Mouse (Mus musculus) small intestine, adult 2 months (tissue): ENCODE measurements at regions not wholly inside any gene's neighbourhood (a gene's known extent, or its start where the extent isn't known, plus 50 kb on each side); places are given as distances from the start of the nearest gene placed in this dataset.

Source experiments
- CTCF ChIP-seq: fragments of 200-500 bp; IDR thresholded peaks from 2 replicates; pipeline ENCODE4 v1.5.1; 2012; ENCODE audit warnings: low read depth, mild to moderate bottlenecking, control low read depth, inconsistent platforms, low read length, moderate library complexity, mixed read lengths; ENCODE audit not compliant: insufficient replicate concordance, insufficient read length; ENCODE audit errors: extremely low read depth
- POLR2A ChIP-seq: fragments of 200-500 bp; IDR thresholded peaks from 2 replicates; pipeline ENCODE4 v1.6.1; 2012; ENCODE audit warnings: low read depth, mild to moderate bottlenecking, control low read depth, inconsistent platforms, low read length, moderate library complexity

- TF ChIP-seq CTCF (no peak), POLR2A (no peak)
Measured at GRCm38 (mm10) chr10:17332986-17333385, 390.0 kb upstream of the Cited2 start.
